Comparison of ENCODE assay signal across 11 mouse cellular contexts in the genomic region with DNA sequence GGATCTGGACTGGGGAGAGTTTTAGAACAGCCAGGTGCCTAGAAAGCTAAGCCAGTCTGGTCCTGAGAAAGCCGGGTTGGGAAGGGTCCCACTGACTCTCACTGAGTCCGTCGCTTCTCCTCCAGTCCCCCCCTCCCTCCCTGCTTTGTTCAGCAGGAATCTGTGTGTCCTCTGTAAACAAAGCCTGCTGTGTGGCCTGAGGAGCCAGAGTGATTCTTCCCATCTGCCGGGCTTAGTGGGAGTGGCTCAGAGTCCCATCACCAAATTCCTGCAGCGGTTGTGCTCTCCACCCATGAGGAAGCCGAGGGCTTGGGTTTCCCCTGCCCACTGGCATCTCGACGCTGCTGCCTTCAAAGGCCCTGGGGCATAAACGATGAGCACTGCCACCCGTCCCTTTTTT.
DNase-seq lines count a peak whose midpoint lies in the region; ATAC-seq lines count a peak whose summit lies in the region.
"Had no signal": no experiment of that assay in that cellular context is flagged by ENCODE, and none has a peak within 500 bp of the region (broad histone marks: within the 10 kb centered on the region; RNA-seq: fewer than 3 reads in every experiment).

No protein-coding gene starts in this region.

- peak overlapping the region; percentile 20; the same call in 1 of the 2 replicates for H3K27ac ChIP-seq in hindbrain, embryonic 13.5 days
- no peak overlapping the region for H3K27ac ChIP-seq in heart, embryonic 12.5 days (ENCODE audit: poor library complexity, severe bottlenecking)

- peaks cover 27% of the 10 kb centered on the region for H3K4me1 ChIP-seq in hindbrain, embryonic 13.5 days (replicated peaks)
- H3K4me1 ChIP-seq in heart, embryonic 12.5 days (replicated peaks) = peaks cover 18% of the 10 kb centered on the region

- H3K9me3 ChIP-seq in hindbrain, embryonic 13.5 days = no peaks in the 10 kb centered on the region
- H3K9me3 ChIP-seq in heart, embryonic 12.5 days (replicated peaks) = no peaks in the 10 kb centered on the region

- H3K27me3 ChIP-seq in hindbrain, embryonic 13.5 days = no peaks in the 10 kb centered on the region
- no peaks in the 10 kb centered on the region for H3K27me3 ChIP-seq in heart, embryonic 12.5 days (replicated peaks)
- H3K27me3 ChIP-seq: Patski had no signal

- no peak overlapping the region for H3K4me3 ChIP-seq in hindbrain, embryonic 13.5 days
- H3K4me3 ChIP-seq in heart, embryonic 12.5 days = no peak overlapping the region

- peak; percentile 36; the same call in 1 of the 2 replicates for ATAC-seq in hindbrain, embryonic 13.5 days (ENCODE audit: low FRiP score)
- ATAC-seq in heart, embryonic 12.5 days (ENCODE audit: insufficient number of reproducible peaks, low FRiP score) = no peak
- ATAC-seq: Patski had no signal

- H3K9ac ChIP-seq in hindbrain, embryonic 13.5 days = no peak overlapping the region
- no peak overlapping the region for H3K9ac ChIP-seq in heart, embryonic 12.5 days

- H3K36me3 ChIP-seq in hindbrain, embryonic 13.5 days = no peaks in the 10 kb centered on the region
- no peaks in the 10 kb centered on the region for H3K36me3 ChIP-seq in heart, embryonic 12.5 days

- under 1% methylated on average over 10 of the region's 10 CpGs for WGBS in hindbrain, embryonic 13.5 days
- WGBS in heart, embryonic 12.5 days = 11% methylated on average over 10 of the region's 10 CpGs

- H3K4me2 ChIP-seq in hindbrain, embryonic 13.5 days = peak overlapping the region; percentile 3; the same call in 1 of the 2 replicates
- H3K4me2 ChIP-seq in heart, embryonic 12.5 days = no peak overlapping the region

- DNase-seq in urinary bladder, postnatal 14 days (ENCODE audit: low spot score) = peak; percentile 40
- DNase-seq in urinary bladder, postnatal 10 days (ENCODE audit: low spot score) = no peak
- peak; percentile 59 to 81 for DNase-seq in lung, postnatal 4 days
- no peak for DNase-seq in adrenal gland, adult 8-10 months
- DNase-seq in MN1 (ENCODE audit: low spot score) = no peak
- no peak for DNase-seq in heart, adult 9 months (ENCODE audit: low spot score in 2 of 2)
- DNase-seq: cerebellum, adult 8-10 months; thymus, postnatal 36 days had no signal

Comparison
In these comparisons a context has a peak if more than half of its experiments do, and no peak if none do; other contexts are left out.
1. DNase-seq: peak in urinary bladder, postnatal 14 days (single experiment) and lung, postnatal 4 days (2 of 2); none in urinary bladder, postnatal 10 days (single experiment), adrenal gland, adult 8-10 months (single experiment), MN1 (single experiment) and heart, adult 9 months (0 of 2).